Mouse (Mus musculus) lung, embryonic 14.5 days (tissue): ENCODE measurements around the gene Sidt1. TPM values are rescaled to one million over a fixed set of nuclear protein-coding genes. Genes with fewer than 3 reads are reported as not detected.

Source experiments
- ATAC-seq: fragments of 200-750 bp; cut with Nextera tagmentation; 2 replicates; pipeline ENCODE4 v1.8.0; 2017; ENCODE audit warnings: mild to moderate bottlenecking, moderate TSS enrichment, moderate library complexity; ENCODE audit not compliant: insufficient read depth
- DNase-seq: peaks from one replicate; pipeline ENCODE4 v3.0.0-alpha.2; 2015
- H3K27ac ChIP-seq: fragments of 300-500 bp; sonication (generic); 2 replicates; pipeline ENCODE4 v1.5.1; 2014; ENCODE audit warnings: low read depth, mild to moderate bottlenecking, moderate library complexity
- H3K27me3 ChIP-seq: fragments of 300-500 bp; sonication (generic); 2 replicates; pipeline ENCODE4 v1.6.1; 2014; ENCODE audit warnings: low read length, control low read depth; ENCODE audit not compliant: insufficient read depth
- H3K36me3 ChIP-seq: fragments of 300-500 bp; sonication (generic); 2 replicates; pipeline ENCODE4 v1.6.1; 2014; ENCODE audit warnings: control low read depth; ENCODE audit not compliant: insufficient read depth
- H3K4me1 ChIP-seq: fragments of 300-500 bp; sonication (generic); 2 replicates; pipeline ENCODE4 v1.6.1; 2014; ENCODE audit warnings: antibody characterized with exemption, control low read depth; ENCODE audit not compliant: insufficient read depth
- H3K4me2 ChIP-seq: fragments of 300-500 bp; sonication (generic); 2 replicates; pipeline ENCODE4 v1.6.1; 2014; ENCODE audit warnings: mild to moderate bottlenecking
- H3K4me3 ChIP-seq: fragments of 300-500 bp; sonication (generic); 2 replicates; pipeline ENCODE4 v1.5.1; 2014; ENCODE audit warnings: low read depth, low read length
- H3K9ac ChIP-seq: fragments of 300-500 bp; sonication (generic); 2 replicates; pipeline ENCODE4 v1.6.1; 2014
- H3K9me3 ChIP-seq: fragments of 300-500 bp; sonication (generic); 2 replicates; pipeline ENCODE4 v1.6.1; 2016; ENCODE audit warnings: low read depth, low read length, control low read depth
- CTCF ChIP-seq: IDR thresholded peaks from 2 replicates; pipeline ENCODE4 v1.5.1; 2016; ENCODE audit warnings: antibody characterized with exemption, low read depth
- WGBS: fragments of 180-500 bp; shearing (Covaris S2); extraction: QIAGEN DNeasy Blood & Tissue Kit; methylation state at CpG from one replicate; pipeline ENCODE4 v1.1.7; 2014; 5-methylcytosine and 5-hydroxymethylcytosine counted together
- polyA plus RNA-seq: library from polyadenylated mRNA; unstranded; fragments of >200 nt; fragmentation: Nextera tagmentation; extraction: Ambion mirVana; gene quantifications from 2 replicates; pipeline ENCODE4 v1.2.1, GENCODE M21; 2014

Gene Sidt1
- polyA plus RNA-seq, 1 experiment from 2014 or later, result 0.20 TPM

DNA sequence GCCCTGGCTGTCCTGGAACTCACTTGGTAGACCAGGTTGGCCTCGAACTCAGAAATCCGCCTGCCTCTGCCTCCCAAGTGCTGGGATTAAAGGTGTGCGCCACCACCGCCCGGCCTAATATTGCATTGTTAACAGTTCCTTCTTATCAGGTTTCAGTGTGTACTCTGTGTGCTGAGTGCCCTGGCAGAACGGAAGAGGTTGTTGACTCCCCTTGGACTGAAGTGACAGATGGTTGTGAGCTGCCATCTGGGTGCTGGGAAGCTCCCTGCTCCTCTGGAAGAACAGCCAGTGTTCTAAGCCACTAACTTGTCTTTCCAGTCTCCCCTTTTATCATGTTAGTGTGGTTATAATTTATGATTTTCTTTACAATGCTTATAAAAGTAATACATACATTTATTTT lies 128.7 kb downstream of the Sidt1 start:
- H3K4me1 ChIP-seq, result no peaks in the 10 kb centered on the region
- H3K27me3 ChIP-seq, result no peaks in the 10 kb centered on the region
- peaks cover 61% of the 10 kb centered on the region for H3K36me3 ChIP-seq
- 65% methylated on average over 6 of the region's 6 CpGs for WGBS
- H3K27ac ChIP-seq, result no peak overlapping the region
- no peaks in the 10 kb centered on the region for H3K9me3 ChIP-seq
- ATAC-seq (no peak), DNase-seq (no peak)
- no peak overlapping the region for H3K9ac ChIP-seq
- no peak overlapping the region for H3K4me3 ChIP-seq
- TF ChIP-seq CTCF, result no peak
- no peak overlapping the region for H3K4me2 ChIP-seq

DNA sequence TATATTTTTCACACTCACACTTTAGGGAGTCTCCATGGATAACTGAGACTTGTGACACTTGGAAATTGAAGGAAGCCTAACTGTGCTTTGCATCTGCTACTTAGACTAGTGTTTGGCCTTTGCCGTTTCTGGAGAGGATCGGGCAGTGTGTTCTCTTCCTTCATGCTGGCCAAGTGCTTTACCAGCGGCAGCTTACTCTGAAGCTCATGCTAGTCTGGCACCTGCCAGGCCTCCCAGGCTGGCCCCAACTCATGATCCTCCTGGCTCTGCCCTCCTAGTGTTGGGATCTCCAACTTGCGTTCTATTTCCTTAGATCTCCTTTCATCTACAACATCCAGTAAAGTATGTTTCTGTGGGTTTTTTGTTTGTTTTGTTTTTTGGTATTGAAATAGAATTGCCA lies 132.8 kb downstream of the Sidt1 start:
- no peaks in the 10 kb centered on the region for H3K9me3 ChIP-seq
- H3K4me1 ChIP-seq, result no peaks in the 10 kb centered on the region
- ATAC-seq (no peak), DNase-seq (no peak)
- no peak for TF ChIP-seq CTCF
- H3K36me3 ChIP-seq, result peaks cover 25% of the 10 kb centered on the region
- H3K4me2 ChIP-seq, result no peak overlapping the region
- H3K27ac ChIP-seq, result no peak overlapping the region
- H3K9ac ChIP-seq, result no peak overlapping the region
- no peaks in the 10 kb centered on the region for H3K27me3 ChIP-seq
- H3K4me3 ChIP-seq, result no peak overlapping the region
- WGBS, result 87% methylated on average over 4 of the region's 4 CpGs

DNA sequence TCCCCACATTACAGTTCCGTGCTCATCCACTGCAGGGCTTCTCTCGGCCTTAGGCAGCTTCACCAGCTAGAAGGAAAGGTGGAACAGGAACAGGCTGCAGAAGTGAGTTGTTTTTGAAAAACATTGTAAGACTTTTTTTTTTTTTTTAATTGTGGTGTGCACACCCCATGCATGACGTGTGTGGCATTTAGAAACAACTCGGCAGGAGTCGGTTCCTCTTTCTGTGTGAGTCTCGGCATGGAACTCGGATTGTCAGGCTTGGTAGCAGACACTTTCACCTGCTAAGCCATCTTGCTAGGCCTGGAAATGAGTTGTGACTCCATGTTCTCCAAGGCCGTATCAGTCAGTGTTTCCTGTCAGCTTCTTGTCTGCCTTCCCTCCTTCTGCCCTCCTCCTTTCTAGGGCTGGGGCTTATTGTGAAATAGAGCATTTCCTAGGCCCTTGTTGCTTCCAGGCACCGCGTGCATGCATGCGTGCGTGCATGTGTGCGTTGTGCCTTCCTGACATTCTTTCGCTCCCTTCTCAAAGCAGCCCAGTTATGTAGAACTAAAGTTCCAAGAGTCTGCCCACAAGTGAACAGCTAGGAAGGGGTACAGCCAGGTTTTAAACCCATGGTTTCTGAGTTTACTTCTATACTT lies 133.8 kb downstream of the Sidt1 start:
- H3K9ac ChIP-seq, result no peak overlapping the region
- H3K36me3 ChIP-seq, result peaks cover 25% of the 10 kb centered on the region
- WGBS, result 86% methylated on average over 14 of the region's 14 CpGs
- TF ChIP-seq CTCF, result no peak
- ATAC-seq (no peak), DNase-seq (no peak)
- no peak overlapping the region for H3K4me3 ChIP-seq
- H3K4me1 ChIP-seq, result no peaks in the 10 kb centered on the region
- H3K27ac ChIP-seq, result no peak overlapping the region
- no peaks in the 10 kb centered on the region for H3K27me3 ChIP-seq
- H3K4me2 ChIP-seq, result no peak overlapping the region
- H3K9me3 ChIP-seq, result no peaks in the 10 kb centered on the region

DNA sequence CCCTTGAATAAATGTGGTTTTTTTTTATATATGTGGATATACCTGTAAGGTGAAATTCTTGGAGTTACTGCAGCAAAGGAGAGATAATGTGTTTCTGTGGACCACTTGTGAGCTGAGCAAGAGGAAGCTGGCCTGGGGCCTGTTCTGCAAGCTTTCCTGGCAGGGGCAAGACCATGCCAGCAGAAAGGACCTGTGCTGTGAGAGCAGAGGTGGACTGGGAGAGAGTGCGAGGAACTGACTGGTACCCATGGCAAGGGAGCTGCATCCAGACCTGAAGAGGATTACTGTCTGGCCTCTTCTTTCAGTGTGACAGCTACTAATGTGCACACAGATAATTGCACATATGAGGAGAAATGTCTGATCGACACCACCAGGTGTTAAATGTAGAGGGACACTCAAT lies 142.0 kb downstream of the Sidt1 start:
- H3K9me3 ChIP-seq, result no peaks in the 10 kb centered on the region
- no peak for TF ChIP-seq CTCF
- H3K4me1 ChIP-seq, result no peaks in the 10 kb centered on the region
- H3K27ac ChIP-seq, result no peak overlapping the region
- WGBS, result 71% methylated on average over 2 of the region's 2 CpGs
- H3K27me3 ChIP-seq, result no peaks in the 10 kb centered on the region
- DNase-seq (no peak), ATAC-seq (no peak)
- no peak overlapping the region for H3K4me2 ChIP-seq
- H3K4me3 ChIP-seq, result no peak overlapping the region
- 0 out of 2 replicates have a peak, but pooled peaks cover 9% of the 10 kb centered on the region for H3K36me3 ChIP-seq
- no peak overlapping the region for H3K9ac ChIP-seq

Other genes starting within 250 kb of the Sidt1 start
- 56.4 and 59.6 TPM in 2 replicates for gene Atp6v1a, start 193.5 kb downstream of the Sidt1 start, polyA plus RNA-seq
- gene Naa50, start 193.4 kb downstream of the Sidt1 start, polyA plus RNA-seq, result 79.0 and 82.6 TPM in 2 replicates
- gene Usf3, start 159.9 kb downstream of the Sidt1 start, polyA plus RNA-seq, result 5.0 and 5.1 TPM in 2 replicates
- gene Spice1, start 13.9 kb upstream of the Sidt1 start, polyA plus RNA-seq, result 30.6 and 33.5 TPM in 2 replicates
- gene Cfap44, start 61.6 kb upstream of the Sidt1 start, polyA plus RNA-seq, result 0.67 and 1.0 TPM in 2 replicates
- gene Boc, start 225.7 kb upstream of the Sidt1 start, polyA plus RNA-seq, result 36.4 and 38.8 TPM in 2 replicates